Comparison of ENCODE assay signal across 22 mouse cellular contexts in genomic region chr6:14456394-14456793, GRCm38 (mm10).
DNase-seq lines count a peak whose midpoint lies in the region; ATAC-seq and TF ChIP-seq lines count a peak whose summit lies in the region.
"Had no signal": no experiment of that assay in that cellular context is flagged by ENCODE, and none has a peak within 500 bp of the region (broad histone marks: within the 10 kb centered on the region; RNA-seq: fewer than 3 reads in every experiment).

No protein-coding gene starts in this region.

- no peaks in the 10 kb centered on the region for H3K4me1 ChIP-seq in embryonic facial prominence, embryonic 14.5 days (ENCODE audit: control insufficient read depth, insufficient read depth, low read length)
- no peaks in the 10 kb centered on the region for H3K4me1 ChIP-seq in embryonic facial prominence, embryonic 10.5 days
- no peaks in the 10 kb centered on the region for H3K4me1 ChIP-seq in limb, embryonic 15.5 days
- H3K4me1 ChIP-seq in limb, embryonic 10.5 days = no peaks in the 10 kb centered on the region
- no peaks in the 10 kb centered on the region for H3K4me1 ChIP-seq in midbrain, embryonic 12.5 days
- H3K4me1 ChIP-seq in midbrain, embryonic 14.5 days (ENCODE audit: control insufficient read depth, insufficient read depth, low read length) = no peaks in the 10 kb centered on the region
- H3K4me1 ChIP-seq in midbrain, postnatal 0 days (ENCODE audit: insufficient read depth, low read length) = no peaks in the 10 kb centered on the region
- no peaks in the 10 kb centered on the region for H3K4me1 ChIP-seq in midbrain, embryonic 16.5 days (ENCODE audit: control insufficient read depth, insufficient read depth, low read length)

- no peaks in the 10 kb centered on the region for H3K9me3 ChIP-seq in embryonic facial prominence, embryonic 14.5 days (ENCODE audit: control insufficient read depth, low read length)
- peaks cover 7% of the 10 kb centered on the region for H3K9me3 ChIP-seq in embryonic facial prominence, embryonic 10.5 days
- H3K9me3 ChIP-seq in limb, embryonic 15.5 days = no peaks in the 10 kb centered on the region
- H3K9me3 ChIP-seq in limb, embryonic 10.5 days (replicated peaks) = 0 out of 2 replicates have a peak, but pooled peaks cover 2% of the 10 kb centered on the region
- H3K9me3 ChIP-seq in midbrain, embryonic 12.5 days = no peaks in the 10 kb centered on the region
- H3K9me3 ChIP-seq in midbrain, embryonic 14.5 days (ENCODE audit: control insufficient read depth, low read length) = no peaks in the 10 kb centered on the region
- no peaks in the 10 kb centered on the region for H3K9me3 ChIP-seq in midbrain, postnatal 0 days (ENCODE audit: low read length)
- no peaks in the 10 kb centered on the region for H3K9me3 ChIP-seq in midbrain, embryonic 16.5 days (replicated peaks; ENCODE audit: control insufficient read depth, low read length, poor library complexity, severe bottlenecking)
- H3K9me3 ChIP-seq: G1E had no signal

- no peak overlapping the region for H3K9ac ChIP-seq in embryonic facial prominence, embryonic 14.5 days (ENCODE audit: low read depth, low read length)
- H3K9ac ChIP-seq in limb, embryonic 15.5 days = no peak overlapping the region
- no peak overlapping the region for H3K9ac ChIP-seq in midbrain, embryonic 12.5 days (replicated peaks)
- no peak overlapping the region for H3K9ac ChIP-seq in midbrain, embryonic 14.5 days (replicated peaks; ENCODE audit: low read length)
- H3K9ac ChIP-seq in midbrain, postnatal 0 days (replicated peaks; ENCODE audit: low read length, poor library complexity, severe bottlenecking) = no peak overlapping the region
- H3K9ac ChIP-seq in midbrain, embryonic 16.5 days (ENCODE audit: low read depth, low read length) = no peak overlapping the region

- no peak for DNase-seq in embryonic facial prominence, embryonic 14.5 days (ENCODE audit: low spot score)
- DNase-seq in embryonic facial prominence, embryonic 10.5 days (ENCODE audit: low spot score) = no peak
- DNase-seq in limb, embryonic 10.5 days (ENCODE audit: low spot score) = no peak
- DNase-seq in midbrain, embryonic 14.5 days = no peak
- DNase-seq in midbrain, postnatal 0 days (ENCODE audit: low spot score) = no peak
- DNase-seq: adrenal gland, adult 2 months; adrenal gland, adult 8-10 months; adrenal gland, postnatal 10 days; adrenal gland, postnatal 14 days; adrenal gland, postnatal 25 days; adrenal gland, postnatal 36 days; B cell, adult 2 months; cerebellum, adult 11 months; cerebellum, adult 11-12 months had no signal

- no peak overlapping the region for H3K4me3 ChIP-seq in embryonic facial prominence, embryonic 14.5 days (ENCODE audit: low read depth, low read length)
- H3K4me3 ChIP-seq in embryonic facial prominence, embryonic 10.5 days = no peak overlapping the region
- H3K4me3 ChIP-seq in limb, embryonic 15.5 days = no peak overlapping the region
- no peak overlapping the region for H3K4me3 ChIP-seq in limb, embryonic 10.5 days
- no peak overlapping the region for H3K4me3 ChIP-seq in midbrain, embryonic 12.5 days
- H3K4me3 ChIP-seq in midbrain, embryonic 14.5 days (replicated peaks; ENCODE audit: low read depth, low read length) = no peak overlapping the region
- no peak overlapping the region for H3K4me3 ChIP-seq in midbrain, postnatal 0 days (ENCODE audit: low read depth, low read length)
- H3K4me3 ChIP-seq in midbrain, embryonic 16.5 days (ENCODE audit: low read depth, low read length) = no peak overlapping the region

- ATAC-seq in embryonic facial prominence, embryonic 14.5 days (ENCODE audit: low read depth) = 0 out of 2 replicates have a peak, but pooled peaks have one; percentile 18
- peak; percentile 55; the same call in 1 of the 2 replicates for ATAC-seq in limb, embryonic 15.5 days (ENCODE audit: insufficient number of reproducible peaks, low FRiP score, low TSS enrichment, low read depth)
- peak; percentile 62; the same call in 1 of the 2 replicates for ATAC-seq in midbrain, embryonic 12.5 days (ENCODE audit: low FRiP score, low read depth)
- no peak for ATAC-seq in midbrain, embryonic 14.5 days (ENCODE audit: low FRiP score, low TSS enrichment)
- ATAC-seq in midbrain, postnatal 0 days (ENCODE audit: low FRiP score) = 0 out of 2 replicates have a peak, but pooled peaks have one; percentile 31
- no peak for ATAC-seq in midbrain, embryonic 16.5 days
- ATAC-seq: activated CD4-positive, CD25-positive, alpha-beta regulatory T cell, adult 4 months; CD4-positive, CD25-positive, alpha-beta regulatory T cell, adult 4 months; Patski had no signal

- no peak overlapping the region for H3K4me2 ChIP-seq in embryonic facial prominence, embryonic 14.5 days (ENCODE audit: low read depth, low read length)
- H3K4me2 ChIP-seq in limb, embryonic 15.5 days = no peak overlapping the region
- no peak overlapping the region for H3K4me2 ChIP-seq in midbrain, embryonic 12.5 days (replicated peaks)
- no peak overlapping the region for H3K4me2 ChIP-seq in midbrain, embryonic 14.5 days (ENCODE audit: low read length)
- no peak overlapping the region for H3K4me2 ChIP-seq in midbrain, postnatal 0 days (ENCODE audit: low read depth, low read length, poor library complexity, severe bottlenecking)
- no peak overlapping the region for H3K4me2 ChIP-seq in midbrain, embryonic 16.5 days (ENCODE audit: low read length)

- WGBS in embryonic facial prominence, embryonic 14.5 days = 73% methylated on average over 1 of the region's 1 CpGs
- WGBS in embryonic facial prominence, embryonic 10.5 days = 90% methylated on average over 1 of the region's 1 CpGs
- WGBS in limb, embryonic 15.5 days = 74% methylated on average over 1 of the region's 1 CpGs
- WGBS in limb, embryonic 10.5 days = 79% methylated on average over 1 of the region's 1 CpGs
- WGBS in midbrain, embryonic 12.5 days = 73% methylated on average over 1 of the region's 1 CpGs
- 83% methylated on average over 1 of the region's 1 CpGs for WGBS in midbrain, embryonic 14.5 days
- WGBS in midbrain, postnatal 0 days = 81% methylated on average over 1 of the region's 1 CpGs
- 91% methylated on average over 1 of the region's 1 CpGs for WGBS in midbrain, embryonic 16.5 days

- no peaks in the 10 kb centered on the region for H3K36me3 ChIP-seq in embryonic facial prominence, embryonic 14.5 days (ENCODE audit: control insufficient read depth, insufficient read depth, low read length)
- no peaks in the 10 kb centered on the region for H3K36me3 ChIP-seq in embryonic facial prominence, embryonic 10.5 days (replicated peaks)
- H3K36me3 ChIP-seq in limb, embryonic 15.5 days = no peaks in the 10 kb centered on the region
- H3K36me3 ChIP-seq in limb, embryonic 10.5 days = no peaks in the 10 kb centered on the region
- no peaks in the 10 kb centered on the region for H3K36me3 ChIP-seq in midbrain, embryonic 12.5 days
- no peaks in the 10 kb centered on the region for H3K36me3 ChIP-seq in midbrain, embryonic 14.5 days (ENCODE audit: control insufficient read depth, insufficient read depth, low read length)
- no peaks in the 10 kb centered on the region for H3K36me3 ChIP-seq in midbrain, postnatal 0 days (ENCODE audit: insufficient read depth, low read length)
- H3K36me3 ChIP-seq in midbrain, embryonic 16.5 days (ENCODE audit: control insufficient read depth, insufficient read depth, low read length) = no peaks in the 10 kb centered on the region
- H3K36me3 ChIP-seq: G1E had no signal

- H3K27me3 ChIP-seq in embryonic facial prominence, embryonic 14.5 days (replicated peaks; ENCODE audit: control insufficient read depth, insufficient read depth, low read length) = no peaks in the 10 kb centered on the region
- no peaks in the 10 kb centered on the region for H3K27me3 ChIP-seq in embryonic facial prominence, embryonic 10.5 days (replicated peaks; ENCODE audit: low read depth, poor library complexity, severe bottlenecking)
- no peaks in the 10 kb centered on the region for H3K27me3 ChIP-seq in limb, embryonic 15.5 days
- no peaks in the 10 kb centered on the region for H3K27me3 ChIP-seq in limb, embryonic 10.5 days (ENCODE audit: low read depth, poor library complexity, severe bottlenecking)
- H3K27me3 ChIP-seq in midbrain, embryonic 12.5 days = no peaks in the 10 kb centered on the region
- no peaks in the 10 kb centered on the region for H3K27me3 ChIP-seq in midbrain, embryonic 14.5 days (ENCODE audit: control insufficient read depth, insufficient read depth, low read length)
- no peaks in the 10 kb centered on the region for H3K27me3 ChIP-seq in midbrain, postnatal 0 days (ENCODE audit: insufficient read depth, low read length)
- no peaks in the 10 kb centered on the region for H3K27me3 ChIP-seq in midbrain, embryonic 16.5 days (ENCODE audit: control insufficient read depth, insufficient read depth, low read depth, low read length)
- H3K27me3 ChIP-seq: CH12.LX, Patski had no signal

- TF ChIP-seq CTCF in midbrain, postnatal 0 days (IDR thresholded peaks at IDR 0.05) = no peak

- no peak overlapping the region for H3K27ac ChIP-seq in embryonic facial prominence, embryonic 14.5 days (replicated peaks; ENCODE audit: low read depth, low read length)
- H3K27ac ChIP-seq in embryonic facial prominence, embryonic 10.5 days (replicated peaks) = no peak overlapping the region
- H3K27ac ChIP-seq in limb, embryonic 15.5 days = no peak overlapping the region
- no peak overlapping the region for H3K27ac ChIP-seq in limb, embryonic 10.5 days
- H3K27ac ChIP-seq in midbrain, embryonic 12.5 days (replicated peaks) = no peak overlapping the region
- no peak overlapping the region for H3K27ac ChIP-seq in midbrain, embryonic 14.5 days (replicated peaks; ENCODE audit: low read depth, low read length)
- no peak overlapping the region for H3K27ac ChIP-seq in midbrain, postnatal 0 days (ENCODE audit: low read depth, low read length)
- no peak overlapping the region for H3K27ac ChIP-seq in midbrain, embryonic 16.5 days (ENCODE audit: low read length)

Comparison
In these comparisons a context has a peak if more than half of its experiments do, and no peak if none do; other contexts are left out.
1. ATAC-seq: peak in embryonic facial prominence, embryonic 14.5 days (single experiment), limb, embryonic 15.5 days (single experiment), midbrain, embryonic 12.5 days (single experiment) and midbrain, postnatal 0 days (single experiment); none in midbrain, embryonic 14.5 days (single experiment) and midbrain, embryonic 16.5 days (single experiment).